Mouse (Mus musculus) thymus, adult 18-20 months (tissue): ENCODE results near the gene Ube2u.
"Not testable (repeated sequence)": the region's sequence is repeated elsewhere in the genome, so short reads cannot be mapped to it uniquely, and the experiment has no call there.

Source experiments
- DNase-seq, 2 experiments: peaks; one replicate each; pipeline ENCODE4 v3.0.0; 2022; ENCODE audit warnings: mixed read lengths in 2 of 2

Gene Ube2u

DNA sequence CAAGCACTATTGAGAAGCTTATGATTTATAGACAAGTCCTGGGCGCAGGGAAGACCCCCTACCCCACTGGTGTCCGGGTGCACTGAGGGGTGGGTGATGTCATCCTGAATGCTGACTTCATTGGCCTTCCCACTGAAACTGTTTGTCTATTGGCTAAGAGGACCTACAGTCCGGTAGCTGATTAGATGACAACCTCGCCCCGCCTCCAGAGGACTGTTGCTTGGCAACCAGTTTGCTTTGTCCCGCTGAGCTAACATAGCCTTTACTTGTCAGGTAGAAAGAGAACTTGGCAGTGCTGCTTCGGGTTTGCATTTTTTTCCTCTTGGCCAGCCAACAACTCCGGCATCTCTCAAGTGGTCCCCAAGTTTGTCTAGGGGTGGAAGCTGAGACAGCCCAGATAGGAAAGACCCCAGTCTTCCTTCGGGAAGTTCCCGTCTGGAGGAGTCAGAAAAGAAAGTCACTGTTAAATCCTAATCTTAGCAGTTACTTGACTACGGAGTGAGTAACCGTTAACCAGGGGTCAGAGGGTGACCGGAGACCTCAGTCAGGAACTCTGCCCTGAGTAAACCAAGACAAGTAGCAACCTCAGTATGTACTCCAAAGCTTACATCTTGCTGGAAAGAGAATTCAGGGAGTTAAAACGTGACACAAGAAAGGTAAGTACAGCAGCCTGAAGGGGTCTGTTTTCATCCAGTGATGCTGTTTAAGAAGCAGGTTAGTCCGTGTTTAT lies at the start of gene Ube2u:
TSS of gene Ube2u (plus strand) at position 258 of the 730 bp plus-strand sequence.
- DNase-seq, result no peak

DNA sequence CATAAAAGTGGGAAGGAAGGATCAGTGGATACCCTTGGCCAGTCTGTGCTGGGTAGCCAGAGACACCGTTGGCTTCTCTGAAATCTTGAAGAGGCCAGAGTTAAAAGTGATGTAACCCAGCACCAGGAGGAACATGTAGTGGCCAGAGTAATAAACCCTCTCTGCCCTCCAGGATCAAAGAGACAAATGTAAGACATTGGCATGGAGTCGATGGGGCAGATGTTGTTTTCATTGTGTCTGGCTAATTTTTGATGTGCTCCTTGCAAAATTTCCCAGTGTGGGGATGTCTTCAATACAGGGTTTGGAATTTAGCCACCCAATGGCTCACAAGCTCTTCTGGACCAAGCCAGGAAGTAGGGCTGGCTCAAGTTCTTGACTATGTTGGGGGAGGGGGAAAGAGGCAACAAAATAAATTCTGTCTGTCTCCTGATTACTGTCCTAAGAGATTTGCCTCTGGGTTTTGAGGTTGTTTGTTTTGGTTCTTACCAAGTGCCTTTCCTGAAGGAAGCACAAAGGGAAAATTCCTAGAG lies 49.2 kb upstream of the Ube2u start:
- DNase-seq, result no peak

GRCm38 (mm10) chr4:100435281-100436168 lies 43.1 kb upstream of the Ube2u start:
- no peak for DNase-seq

- DNase-seq, result no peak
Observed at GRCm38 (mm10) chr4:100436169-100436547, 42.5 kb upstream of the Ube2u start.

DNA sequence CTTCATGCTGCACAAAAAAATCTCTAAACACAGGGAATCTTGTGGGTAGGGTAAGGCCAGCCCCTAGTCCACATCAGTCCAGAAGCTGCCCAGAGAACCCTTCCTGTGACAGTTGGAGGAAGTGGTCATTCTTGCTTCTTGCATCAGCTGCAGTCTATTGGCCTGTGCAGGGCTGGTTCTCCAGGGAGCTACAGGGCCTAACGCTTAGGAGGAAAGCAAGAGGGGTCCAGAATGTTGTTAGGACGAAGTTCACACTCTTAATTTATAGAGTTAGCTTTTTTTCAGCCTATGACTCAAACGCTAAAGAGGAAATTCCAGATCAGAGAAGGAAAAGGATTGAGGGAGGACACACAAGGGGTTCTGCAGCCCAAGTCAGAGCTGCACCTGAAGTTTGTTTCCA lies 31.8 kb upstream of the Ube2u start:
- no peak for DNase-seq

DNA sequence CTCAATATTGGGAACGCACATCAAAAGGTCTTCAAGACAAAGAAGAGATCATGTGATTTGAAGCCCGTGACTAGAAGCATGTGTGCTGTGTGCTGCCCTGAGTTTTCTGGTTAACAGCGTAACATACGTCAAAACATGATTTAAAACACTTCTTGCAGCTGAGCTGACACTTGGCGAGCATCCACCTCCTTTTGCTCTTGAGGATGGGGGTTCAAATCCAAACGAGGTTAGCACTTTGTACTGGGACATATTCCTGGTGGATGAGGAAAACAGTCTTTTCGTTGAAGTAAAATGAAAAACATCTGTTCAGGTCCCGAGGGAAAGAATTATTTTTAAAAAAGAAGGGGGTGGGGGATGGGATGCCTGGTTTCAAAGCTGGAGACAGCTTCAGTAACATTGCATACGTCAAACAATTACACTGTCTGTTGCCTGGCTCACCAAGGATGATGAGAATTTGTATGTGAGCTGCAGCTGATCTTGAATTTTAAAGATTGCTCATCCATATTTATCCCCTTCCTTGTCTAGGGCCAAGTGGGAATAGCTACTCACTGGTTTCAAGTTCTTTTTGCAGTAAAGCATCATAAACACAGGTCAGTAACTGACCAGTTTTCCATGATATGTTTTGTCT lies 16.0 kb upstream of the Ube2u start:
- no peak for DNase-seq

DNA sequence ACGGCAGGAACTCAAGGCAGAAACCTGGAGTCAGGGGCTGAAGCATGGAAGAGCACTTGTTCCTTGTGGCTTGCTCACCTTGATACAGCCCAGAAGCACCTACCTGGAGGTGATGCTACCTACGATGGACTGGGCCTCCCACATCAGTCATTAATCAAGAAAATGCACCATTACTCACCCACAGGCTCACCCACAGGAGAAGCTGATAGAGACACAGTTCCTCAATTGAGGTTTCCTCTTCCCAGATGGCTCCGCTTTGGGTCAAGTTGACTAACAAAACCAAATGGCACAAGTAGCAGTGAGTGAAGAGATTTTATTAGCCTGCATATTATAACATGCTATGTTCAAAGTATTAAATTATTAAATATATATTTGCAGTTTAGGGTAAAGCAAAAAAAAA lies 9.8 kb downstream of the Ube2u start:
- DNase-seq, result no peak

GRCm38 (mm10) chr4:100495176-100495575 lies 16.5 kb downstream of the Ube2u start:
- DNase-seq, result no peak

DNA sequence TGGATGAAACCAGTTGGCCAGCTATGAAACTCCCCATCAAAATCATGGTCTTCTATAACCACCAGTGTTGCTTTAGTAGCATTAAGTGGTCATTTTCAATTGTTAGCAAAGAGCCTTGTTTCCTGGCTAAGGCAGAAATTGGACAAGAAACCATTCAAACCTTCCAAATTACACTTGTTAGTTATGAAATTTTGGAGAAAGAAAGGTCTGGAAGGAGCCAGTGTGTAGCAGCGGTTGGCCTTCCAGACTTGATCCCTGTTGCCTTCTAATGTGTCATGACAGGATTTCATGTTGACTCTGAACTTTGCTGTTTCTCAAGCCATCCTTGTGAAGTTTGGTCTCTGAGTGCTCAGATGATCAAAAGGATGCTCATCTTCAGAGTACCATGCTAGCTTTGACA lies 17.9 kb downstream of the Ube2u start:
- no peak for DNase-seq

- DNase-seq, result no peak
Observed at GRCm38 (mm10) chr4:100498192-100498591, 19.5 kb downstream of the Ube2u start.

GRCm38 (mm10) chr4:100499037-100499601 lies 20.5 kb downstream of the Ube2u start:
- DNase-seq, result not testable (repeated sequence)

DNA sequence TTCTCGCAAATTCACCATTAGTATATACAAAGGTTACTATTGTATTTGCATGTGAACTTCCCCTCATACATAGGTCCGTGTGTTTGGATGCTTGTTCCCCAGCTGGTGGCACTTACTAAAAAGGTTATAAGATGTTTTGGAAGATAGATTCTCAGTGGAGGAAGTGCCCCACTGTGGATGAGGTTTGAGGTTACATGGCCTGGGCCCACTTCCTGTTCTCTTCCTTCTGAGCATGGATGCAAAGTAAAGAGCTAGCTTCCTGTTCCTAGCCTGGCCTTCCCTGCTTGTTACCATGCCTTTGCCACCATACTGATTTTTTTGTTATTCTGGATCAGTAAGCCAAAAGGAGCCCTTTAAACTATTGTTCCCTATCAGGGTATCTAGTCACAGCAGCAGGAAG lies 24.7 kb downstream of the Ube2u start:
- DNase-seq, result no peak

- no peak for DNase-seq
Observed at GRCm38 (mm10) chr4:100517646-100518045, 39.0 kb downstream of the Ube2u start.

GRCm38 (mm10) chr4:100522534-100522933 lies 43.9 kb downstream of the Ube2u start:
- no peak for DNase-seq

GRCm38 (mm10) chr4:100524741-100525140 lies 46.1 kb downstream of the Ube2u start:
- no peak for DNase-seq

DNA sequence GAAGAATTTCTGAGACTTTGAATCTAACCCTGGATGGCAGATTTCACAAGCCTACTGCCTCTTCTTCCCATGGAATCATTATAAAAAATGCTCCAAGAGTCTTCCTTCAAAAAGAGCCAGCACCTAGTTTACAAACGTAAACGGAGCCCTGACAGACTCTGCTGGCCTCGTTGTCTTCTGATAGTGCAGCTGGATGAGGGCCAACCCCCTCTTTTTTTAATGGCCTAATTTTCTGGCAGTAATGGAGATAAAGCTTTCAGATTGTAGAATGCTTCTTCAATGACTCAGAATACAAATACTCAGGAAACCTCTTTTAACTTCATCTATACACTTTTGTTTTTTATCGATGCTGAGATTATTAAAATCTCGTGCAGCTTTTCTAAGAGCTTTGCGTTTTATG lies 47.6 kb downstream of the Ube2u start:
- no peak for DNase-seq

- no peak for DNase-seq
Observed at GRCm38 (mm10) chr4:100527086-100527485, 48.4 kb downstream of the Ube2u start.

DNA sequence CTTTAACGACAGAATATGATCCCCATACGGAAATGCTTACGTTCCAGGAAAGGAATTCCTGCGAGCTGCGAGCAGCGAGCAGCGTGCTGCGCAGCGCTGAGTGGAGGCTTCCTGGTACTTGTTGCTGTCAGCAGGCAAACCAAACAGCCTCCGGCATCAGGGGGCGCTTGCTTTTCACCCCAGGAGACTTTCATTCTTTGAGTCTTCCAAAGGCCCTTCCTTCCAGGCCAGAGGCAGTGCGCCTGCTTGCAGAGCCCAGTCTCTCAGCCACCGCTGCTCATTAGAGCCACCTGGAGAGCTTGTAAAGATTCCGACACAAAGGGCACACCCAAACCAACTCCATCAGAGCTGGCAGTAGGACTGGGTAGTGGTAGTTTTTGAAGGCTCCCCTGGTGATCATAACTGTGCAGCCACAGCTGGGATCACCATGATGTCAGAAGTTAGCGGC lies 48.9 kb downstream of the Ube2u start:
- no peak for DNase-seq

- DNase-seq, result no peak
Observed at GRCm38 (mm10) chr4:100533607-100534006, 55.0 kb downstream of the Ube2u start.

GRCm38 (mm10) chr4:100534946-100535345 lies 56.3 kb downstream of the Ube2u start:
- DNase-seq, result no peak

DNA sequence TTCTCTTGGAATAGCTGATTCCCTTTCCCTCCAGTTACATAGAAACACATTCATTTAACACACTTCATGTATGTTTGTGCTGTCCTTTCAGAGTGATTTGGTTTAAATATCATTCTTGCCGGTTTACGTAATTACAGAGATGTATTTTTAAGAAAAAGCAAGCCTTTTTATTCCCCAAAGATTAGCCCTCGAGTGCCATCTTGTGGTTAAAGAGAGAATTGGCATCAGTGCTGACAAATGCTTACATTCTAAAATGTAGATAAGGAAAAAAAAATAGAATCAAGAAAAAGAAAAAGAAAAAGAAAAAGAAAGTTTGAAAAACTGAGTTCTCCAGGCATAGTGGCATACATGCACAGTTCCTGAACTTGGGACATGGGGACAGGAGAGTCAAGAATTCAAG lies 59.2 kb downstream of the Ube2u start:
- no peak for DNase-seq

DNA sequence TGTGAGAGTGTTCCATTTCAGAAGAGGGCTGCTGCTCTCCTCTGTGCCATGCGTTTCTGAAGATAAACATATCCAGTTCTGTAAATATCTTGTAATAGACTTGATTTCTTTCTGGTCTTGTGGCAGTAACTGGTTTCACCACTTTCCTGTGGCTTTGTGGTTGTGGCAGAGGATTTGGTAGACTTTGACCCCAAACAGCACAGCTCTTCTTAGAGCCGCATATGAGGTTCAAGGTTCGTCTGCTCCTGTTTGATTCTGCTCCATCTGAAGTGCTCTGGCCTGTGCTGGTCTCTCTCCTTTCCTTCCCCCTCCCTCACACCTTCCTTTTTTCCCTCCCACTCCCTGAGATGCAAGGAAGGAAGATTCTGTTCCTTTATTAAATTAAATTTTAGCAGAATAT lies 60.8 kb downstream of the Ube2u start:
- DNase-seq, result no peak

GRCm38 (mm10) chr4:100547905-100548304 lies 69.3 kb downstream of the Ube2u start:
- no peak for DNase-seq
